Mouse (Mus musculus) brain, embryonic 14.5 days (tissue): ENCODE measurements around the gene Naip2.

Experiments used
- CTCF ChIP-seq: fragments of 200-500 bp; IDR thresholded peaks from 2 replicates; pipeline ENCODE4 v1.5.1; 2012; ENCODE audit warnings: inconsistent platforms, mild to moderate bottlenecking, moderate library complexity, borderline replicate concordance; ENCODE audit not compliant: insufficient read depth, insufficient read length; ENCODE audit errors: extremely low read depth
- POLR2A ChIP-seq: fragments of 200-500 bp; IDR thresholded peaks from 2 replicates; pipeline ENCODE4 v1.6.1; 2012; ENCODE audit warnings: mild to moderate bottlenecking, inconsistent platforms, borderline replicate concordance; ENCODE audit not compliant: poor library complexity, insufficient read depth, insufficient read length, severe bottlenecking; ENCODE audit errors: extremely low read depth

DNA sequence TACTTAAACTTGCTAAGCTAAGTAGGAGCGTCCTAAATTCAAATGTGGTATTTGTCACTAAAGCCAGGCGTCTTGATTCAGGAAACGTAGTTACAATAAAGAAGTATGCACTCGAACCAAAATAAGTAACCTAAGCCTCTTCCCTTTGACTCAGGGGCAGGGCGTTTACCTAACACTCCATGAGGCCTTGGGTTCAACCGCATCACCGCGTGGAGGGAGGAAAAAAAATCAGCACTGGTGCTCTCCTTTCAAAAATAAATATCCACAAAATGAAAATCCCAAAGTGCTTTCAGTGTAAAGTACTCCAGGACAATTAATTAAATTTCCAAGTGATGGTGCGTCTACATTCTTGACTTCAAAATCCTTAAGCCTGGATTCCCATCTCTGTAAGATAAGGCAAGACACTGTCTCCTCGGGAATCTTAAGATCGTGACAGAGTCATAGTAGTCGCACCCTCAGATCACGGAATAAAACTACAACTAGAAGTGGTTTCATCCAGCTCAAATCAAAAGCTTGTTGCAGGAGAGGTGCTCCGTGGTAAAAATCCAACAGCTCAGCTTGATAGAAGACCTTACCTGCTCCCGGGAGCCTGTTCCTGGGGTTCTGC lies 98.7 kb downstream of the Naip2 start:
- TF ChIP-seq CTCF (no peak), POLR2A (no peak)
